Mouse (Mus musculus): Measurements from ENCODE around the gene Gpr3. TPM values are rescaled to one million over a fixed set of nuclear protein-coding genes. Genes with fewer than 3 reads are reported as not detected.

Gene Gpr3
- total RNA-seq, 2 experiments from 2014 or later = not detected

GRCm38 (mm10) chr4:133175998-133176760, 36.2 kb downstream of the Gpr3 start:
- no peak for ATAC-seq (replicated peaks; ENCODE audit: low FRiP score, poor library complexity, severe bottlenecking)

GRCm38 (mm10) chr4:133175274-133175673, 37.1 kb downstream of the Gpr3 start:
- ATAC-seq (replicated peaks; ENCODE audit: low FRiP score, poor library complexity, severe bottlenecking) = no peak

DNA sequence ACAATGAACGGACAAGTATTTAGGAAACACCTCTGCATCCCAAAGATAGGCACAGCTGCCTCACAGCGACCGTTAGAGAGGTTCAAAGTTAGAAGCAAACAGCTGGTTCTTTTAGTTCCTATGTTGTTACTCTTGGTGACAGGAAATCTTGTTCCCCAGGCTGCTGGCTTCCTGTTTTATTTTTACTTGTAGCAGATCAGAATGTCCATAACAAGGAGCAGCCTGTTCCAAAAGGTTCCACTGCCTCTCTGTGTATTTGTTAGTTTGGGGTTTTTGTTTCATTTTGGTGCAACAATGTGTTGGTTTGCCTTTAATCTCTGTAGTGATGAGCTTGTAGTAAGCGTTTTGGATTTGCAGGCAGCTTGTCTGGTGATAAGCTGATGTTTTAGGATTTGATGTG, 38.0 kb downstream of the Gpr3 start:
- ATAC-seq (replicated peaks; ENCODE audit: low FRiP score, poor library complexity, severe bottlenecking) = no peak

DNA sequence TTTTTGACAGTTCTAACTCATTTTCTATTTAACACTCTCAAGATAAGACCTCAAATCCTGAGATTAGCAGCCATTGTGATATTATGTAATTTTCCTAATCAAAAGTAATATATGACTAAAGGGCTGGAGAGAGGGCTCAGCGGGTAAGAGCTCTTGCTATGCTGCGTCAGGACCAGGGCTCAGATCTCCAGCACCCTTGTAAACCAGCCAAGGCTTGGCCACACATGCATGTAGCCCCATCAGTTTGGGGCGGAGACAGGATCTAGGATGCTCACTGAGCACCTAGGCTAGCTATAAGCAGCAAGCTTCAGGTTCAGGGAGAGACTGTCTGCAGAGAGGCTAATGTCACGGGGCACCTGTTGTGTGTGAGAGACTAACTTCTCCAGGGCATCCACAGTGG, 39.9 kb downstream of the Gpr3 start:
- ATAC-seq (replicated peaks; ENCODE audit: low FRiP score, poor library complexity, severe bottlenecking) = no peak

DNA sequence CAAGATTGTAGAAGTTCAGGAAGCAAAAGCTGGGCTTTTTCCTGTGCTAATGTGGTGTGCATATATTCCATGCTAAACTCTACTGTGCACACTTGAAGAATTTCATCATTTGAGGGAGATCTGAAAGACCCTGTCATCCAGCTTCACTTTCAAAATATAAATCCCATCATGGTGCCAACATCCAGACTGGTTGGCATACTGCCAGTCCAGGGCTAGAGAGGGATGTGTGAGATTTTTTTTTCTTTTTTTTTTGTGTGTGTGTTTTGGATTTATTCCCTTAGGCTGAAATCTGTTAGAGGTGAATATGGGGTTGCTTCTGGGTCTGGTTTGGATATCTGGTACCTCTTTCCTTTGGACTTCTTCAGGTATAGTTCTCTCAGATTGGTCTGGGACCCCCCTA, 41.7 kb downstream of the Gpr3 start:
- ATAC-seq (replicated peaks; ENCODE audit: low FRiP score, poor library complexity, severe bottlenecking) = no peak

- no peak for ATAC-seq (replicated peaks; ENCODE audit: low FRiP score, poor library complexity, severe bottlenecking)
These were observed 42.2 kb downstream of the Gpr3 start for GRCm38 (mm10) chr4:133170056-133170524.

- no peak for ATAC-seq (replicated peaks; ENCODE audit: low FRiP score, poor library complexity, severe bottlenecking)
These were observed 42.9 kb downstream of the Gpr3 start for GRCm38 (mm10) chr4:133169237-133170055.

DNA sequence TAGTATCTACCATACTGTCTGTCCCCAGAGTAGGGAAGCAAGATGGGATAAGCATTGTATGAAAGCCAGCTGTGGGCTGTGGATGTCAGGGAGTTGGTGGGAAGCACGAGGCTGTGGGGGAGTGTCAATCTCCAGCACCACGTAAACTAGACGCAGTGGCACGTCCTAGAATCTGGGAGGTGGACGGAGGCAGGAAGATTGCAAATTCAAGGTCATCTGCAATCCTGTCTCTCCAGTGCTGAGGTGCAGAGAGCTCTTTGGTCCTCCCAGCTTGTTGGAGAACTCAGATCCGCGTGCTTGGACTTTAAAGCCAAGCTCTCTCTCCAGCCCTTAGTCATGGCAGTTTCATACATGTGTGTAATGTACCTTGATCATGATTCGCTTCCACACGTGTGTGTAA, 45.6 kb downstream of the Gpr3 start:
- ATAC-seq (replicated peaks; ENCODE audit: low FRiP score, poor library complexity, severe bottlenecking) = no peak

- ATAC-seq (replicated peaks; ENCODE audit: low FRiP score, poor library complexity, severe bottlenecking) = no peak
These were observed 50.1 kb downstream of the Gpr3 start for GRCm38 (mm10) chr4:133162196-133162595.

GRCm38 (mm10) chr4:133160821-133161220, 51.5 kb downstream of the Gpr3 start:
- no peak for ATAC-seq (replicated peaks; ENCODE audit: low FRiP score, poor library complexity, severe bottlenecking)

GRCm38 (mm10) chr4:133160211-133160610, 52.1 kb downstream of the Gpr3 start:
- ATAC-seq (replicated peaks; ENCODE audit: low FRiP score, poor library complexity, severe bottlenecking) = no peak

GRCm38 (mm10) chr4:133159646-133160045, 52.7 kb downstream of the Gpr3 start:
- no peak for ATAC-seq (replicated peaks; ENCODE audit: low FRiP score, poor library complexity, severe bottlenecking)

Other genes with a start within 250 kb of the Gpr3 start
- 12.1 and 21.5 TPM in 2 replicates for gene Fgr, start 238.4 kb downstream of the Gpr3 start, total RNA-seq (2015; ENCODE audit: low replicate concordance)
- 13.4 and 18.7 TPM in 2 replicates for gene Fgr, start 238.4 kb downstream of the Gpr3 start, total RNA-seq (2017; ENCODE audit: low replicate concordance)
- 1.2 and 10.2 TPM in 2 replicates for gene Ahdc1, start 201.3 kb downstream of the Gpr3 start, total RNA-seq (2015; ENCODE audit: low replicate concordance)
- 0.17 and 4.2 TPM in 2 replicates for gene Ahdc1, start 201.3 kb downstream of the Gpr3 start, total RNA-seq (2017; ENCODE audit: low replicate concordance)
- gene Wasf2, start 82.0 kb downstream of the Gpr3 start, total RNA-seq (2015; ENCODE audit: low replicate concordance) = 49.6 and 78.6 TPM in 2 replicates
- gene Wasf2, start 82.0 kb downstream of the Gpr3 start, total RNA-seq (2017; ENCODE audit: low replicate concordance) = 40.3 and 58.8 TPM in 2 replicates
- gene Cd164l2, start 405 bp downstream of the Gpr3 start, total RNA-seq (2015; ENCODE audit: low replicate concordance) = not detected in 2 replicates
- gene Cd164l2, start 405 bp downstream of the Gpr3 start, total RNA-seq (2017; ENCODE audit: low replicate concordance) = not detected in 2 replicates
- gene Map3k6, start 28.3 kb upstream of the Gpr3 start, total RNA-seq (2015; ENCODE audit: low replicate concordance) = 0.96 and 4.6 TPM in 2 replicates
- 0.42 TPM in 1 of 2 replicates, not detected in the other for gene Map3k6, start 28.3 kb upstream of the Gpr3 start, total RNA-seq (2017; ENCODE audit: low replicate concordance)
- 0.96 and 1.0 TPM in 2 replicates for gene Sytl1, start 50.6 kb upstream of the Gpr3 start, total RNA-seq (2015; ENCODE audit: low replicate concordance)
- gene Sytl1, start 50.6 kb upstream of the Gpr3 start, total RNA-seq (2017; ENCODE audit: low replicate concordance) = 0.28 and 1.4 TPM in 2 replicates
- gene Tmem222, start 65.3 kb upstream of the Gpr3 start, total RNA-seq (2015; ENCODE audit: low replicate concordance) = 9.8 and 22.3 TPM in 2 replicates
- 1.5 and 6.7 TPM in 2 replicates for gene Tmem222, start 65.3 kb upstream of the Gpr3 start, total RNA-seq (2017; ENCODE audit: low replicate concordance)
- gene Wdtc1, start 140.9 kb upstream of the Gpr3 start, total RNA-seq (2015; ENCODE audit: low replicate concordance) = 8.6 and 9.6 TPM in 2 replicates
- 8.4 and 18.3 TPM in 2 replicates for gene Wdtc1, start 140.9 kb upstream of the Gpr3 start, total RNA-seq (2017; ENCODE audit: low replicate concordance)
- 6.5 and 9.8 TPM in 2 replicates for gene Slc9a1, start 157.2 kb upstream of the Gpr3 start, total RNA-seq (2015; ENCODE audit: low replicate concordance)
- 5.9 and 8.3 TPM in 2 replicates for gene Slc9a1, start 157.2 kb upstream of the Gpr3 start, total RNA-seq (2017; ENCODE audit: low replicate concordance)